Mouse (Mus musculus) c-Kit-positive CD71-positive TER-119-negative erythroid progenitor cells, embryonic 14.5 days (primary cell): ENCODE data around the gene Chrm3.

ENCODE experiments used
- DNase-seq: peaks from one replicate; pipeline ENCODE4 v3.0.0-alpha.2; 2013; ENCODE audit warnings: low read depth

The Chrm3 gene

GRCm38 (mm10) chr13:10068927-10069580 is 291.6 kb downstream of the Chrm3 start:
- no peak for DNase-seq

GRCm38 (mm10) chr13:10066829-10067618 is 293.6 kb downstream of the Chrm3 start:
- no peak for DNase-seq

- DNase-seq = no peak
These were observed 294.9 kb downstream of the Chrm3 start for GRCm38 (mm10) chr13:10065776-10066175.

- no peak for DNase-seq
These were observed 298.0 kb downstream of the Chrm3 start for GRCm38 (mm10) chr13:10062681-10063080.

- no peak for DNase-seq
These were observed 301.7 kb downstream of the Chrm3 start for GRCm38 (mm10) chr13:10058993-10059392.

DNA sequence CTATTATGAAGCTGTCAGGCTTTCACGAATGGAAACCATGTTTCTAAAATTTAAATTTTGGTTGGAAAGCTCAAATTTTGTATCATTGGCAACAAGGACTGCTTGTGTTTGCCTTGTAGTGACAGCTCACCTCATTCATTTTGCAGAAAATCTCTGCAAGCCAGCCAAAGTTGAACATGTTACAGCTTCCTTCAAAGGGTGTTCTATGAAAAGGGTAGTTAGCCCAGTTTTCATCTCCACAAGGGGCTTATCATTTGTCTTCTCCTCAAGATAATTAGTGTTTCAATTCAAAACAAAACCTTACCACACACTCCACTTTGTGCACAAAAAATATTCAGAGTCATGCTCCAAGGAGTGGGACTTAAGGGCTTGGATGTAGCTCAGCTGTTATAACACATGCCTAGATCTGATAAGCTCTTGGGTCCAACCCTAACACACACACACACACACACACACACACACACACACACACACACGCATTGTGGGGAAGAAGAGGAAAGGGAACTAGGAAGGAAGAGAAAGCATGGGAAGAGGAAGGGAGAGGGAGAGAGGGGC is 302.9 kb downstream of the Chrm3 start:
- DNase-seq = no peak

GRCm38 (mm10) chr13:10054086-10054485 is 306.6 kb downstream of the Chrm3 start:
- DNase-seq = no peak

DNA sequence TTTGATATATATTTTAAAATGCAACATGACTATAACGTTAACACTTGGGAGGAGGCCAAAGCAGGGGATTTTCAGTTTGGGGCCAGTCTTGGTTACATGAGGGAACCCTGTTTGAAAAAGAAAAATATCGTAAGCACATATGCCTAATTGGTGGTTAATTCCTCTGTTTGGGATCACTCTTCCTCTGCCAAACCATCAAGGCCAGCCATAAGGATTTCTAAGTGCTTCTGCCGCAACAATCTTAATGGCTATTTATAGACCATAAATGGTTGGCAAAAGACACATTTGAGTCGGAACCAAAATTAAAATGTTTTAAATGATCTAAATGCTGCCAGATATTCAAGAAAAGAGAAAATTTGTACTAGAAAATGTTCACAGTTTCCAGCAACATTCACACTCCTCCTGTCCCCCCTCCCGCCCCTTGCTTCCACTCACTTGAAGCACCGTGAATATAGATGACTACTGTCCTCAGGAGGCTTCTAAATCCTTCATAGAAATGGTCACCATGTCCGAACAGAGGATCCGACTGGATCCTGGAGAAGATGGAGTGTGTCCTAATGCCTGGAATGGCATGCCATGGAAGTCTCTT is 307.3 kb downstream of the Chrm3 start:
- DNase-seq = no peak

DNA sequence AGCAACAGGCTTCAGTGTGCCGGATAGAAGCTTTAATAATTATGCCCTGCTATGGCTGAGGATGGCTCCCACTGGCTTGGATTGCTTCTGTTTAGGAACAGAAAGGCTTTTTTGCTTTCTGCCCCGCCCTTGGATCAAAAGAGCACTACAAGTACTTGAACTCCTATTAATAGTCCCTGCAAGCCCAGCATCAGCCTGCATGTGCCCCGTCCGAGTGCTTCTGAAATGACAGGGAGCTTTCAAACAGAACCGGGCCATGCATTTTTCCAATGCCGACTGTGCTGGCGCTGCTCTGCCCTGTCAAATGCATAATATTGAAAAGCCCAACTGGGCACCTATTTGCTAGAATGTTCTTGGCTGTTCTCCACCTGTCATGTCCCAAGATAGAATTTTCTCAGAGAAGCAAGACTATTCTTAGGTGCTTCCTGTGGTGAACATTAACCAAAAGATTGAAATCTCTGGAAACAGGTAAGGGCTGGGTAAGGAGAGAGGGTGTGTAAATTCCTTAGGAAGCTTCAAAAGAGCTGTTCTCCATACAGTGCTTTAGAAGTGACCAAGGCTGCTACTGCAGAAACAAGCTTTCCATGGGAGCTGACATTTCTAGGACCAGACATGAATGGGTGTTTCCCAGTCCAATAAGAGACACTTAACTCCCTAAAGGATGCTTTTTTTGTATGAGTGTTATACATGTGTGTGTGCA is 314.8 kb downstream of the Chrm3 start:
- no peak for DNase-seq

GRCm38 (mm10) chr13:10044084-10044483 is 316.6 kb downstream of the Chrm3 start:
- DNase-seq = no peak

DNA sequence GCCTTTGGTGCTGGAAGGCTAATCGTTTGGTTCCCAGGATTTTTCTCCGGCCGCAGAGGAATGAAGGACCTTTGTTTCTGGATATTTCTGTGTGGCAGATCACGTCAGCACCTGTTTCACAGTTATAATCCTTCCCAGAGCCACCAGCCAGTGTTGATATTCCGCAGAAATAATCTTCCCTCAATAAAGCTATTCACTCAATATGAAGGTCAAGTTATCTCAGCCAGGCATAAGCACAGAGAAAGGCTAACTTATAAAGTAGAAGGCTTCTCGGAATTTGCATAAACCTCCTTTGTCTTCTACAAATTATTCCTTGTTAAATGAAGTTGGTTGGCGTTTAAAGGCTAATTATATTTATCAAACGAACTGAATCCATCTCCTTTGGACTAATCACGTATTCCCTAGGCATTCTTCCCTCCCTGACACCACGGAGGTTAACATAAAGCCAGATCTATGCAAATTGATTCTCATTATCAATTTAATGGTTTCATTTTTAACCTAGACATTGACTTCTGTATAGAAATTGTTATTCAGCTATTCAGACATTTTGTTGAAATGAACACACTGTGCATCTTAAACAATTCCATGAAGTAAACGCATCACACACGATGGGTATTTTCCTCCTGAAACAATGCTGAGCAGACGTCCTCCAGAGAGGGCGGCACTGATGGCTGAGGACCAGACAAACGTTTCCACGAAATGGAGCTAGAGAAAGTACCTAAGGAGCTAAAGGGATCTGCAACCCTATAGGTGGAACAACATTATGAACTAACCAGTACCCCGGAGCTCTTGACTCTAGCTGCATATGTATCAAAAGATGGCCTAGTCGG is 326.9 kb downstream of the Chrm3 start:
- DNase-seq = no peak

- no peak for DNase-seq
These were observed 329.1 kb downstream of the Chrm3 start for GRCm38 (mm10) chr13:10031547-10031946.

DNA sequence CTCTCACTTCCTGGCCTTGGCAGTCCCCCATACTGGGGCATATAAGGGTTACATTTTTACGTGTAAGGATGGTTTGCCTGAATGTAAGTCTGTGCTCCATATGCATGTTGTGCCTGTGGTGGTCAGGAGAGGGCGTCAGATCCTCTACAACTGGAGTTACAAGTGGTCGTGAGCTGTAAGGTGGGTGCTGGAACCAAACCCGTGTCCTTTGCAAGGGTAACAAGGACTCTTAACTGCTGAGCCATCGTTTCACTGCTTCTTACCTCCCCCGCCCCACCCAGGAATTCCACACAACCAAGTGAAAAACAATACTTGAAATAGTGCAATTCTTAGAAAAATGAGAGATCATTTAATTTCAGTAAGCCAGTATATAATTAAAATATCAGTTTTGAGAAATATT is 330.7 kb downstream of the Chrm3 start:
- no peak for DNase-seq

DNA sequence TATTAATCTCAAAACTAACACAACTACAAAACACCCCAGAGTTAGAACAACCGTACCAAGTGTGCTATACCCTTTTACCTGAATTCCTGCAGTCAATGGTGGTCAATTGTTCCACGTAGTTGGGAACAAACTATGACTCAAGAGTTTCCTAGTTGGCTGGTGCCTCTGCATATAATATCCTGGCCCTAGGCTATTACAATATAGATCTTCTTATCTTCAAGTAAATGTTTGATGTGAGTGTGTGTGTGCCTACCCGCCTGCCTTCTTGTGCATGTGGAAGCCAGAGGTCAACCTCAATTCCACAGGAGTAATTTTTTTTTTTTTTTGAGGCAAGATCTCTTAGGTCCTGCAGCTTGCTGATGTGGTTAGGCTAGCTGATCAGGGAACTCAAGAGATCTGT is 335.5 kb downstream of the Chrm3 start:
- DNase-seq = no peak

- DNase-seq = no peak
These were observed 337.5 kb downstream of the Chrm3 start for GRCm38 (mm10) chr13:10023112-10023511.

DNA sequence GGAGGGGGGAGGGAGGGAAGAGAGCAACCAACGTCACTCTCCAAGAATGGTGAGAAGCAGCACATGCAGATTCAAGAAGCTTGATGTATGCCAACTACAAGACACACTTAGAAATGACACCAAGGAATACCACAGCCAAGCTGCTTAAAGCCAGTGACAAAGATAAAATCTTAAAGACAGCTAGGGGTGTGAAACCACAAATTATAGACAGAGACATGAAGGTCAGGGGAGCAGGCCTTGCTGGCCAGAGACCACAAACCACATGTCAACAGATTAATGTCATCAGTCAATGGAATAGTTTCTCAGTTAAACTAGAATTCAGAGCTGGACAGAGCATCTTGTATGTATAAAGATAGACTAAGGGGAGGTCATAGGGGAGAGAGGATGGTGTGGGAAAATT is 341.4 kb downstream of the Chrm3 start:
- DNase-seq = no peak

GRCm38 (mm10) chr13:10002916-10003315 is 357.7 kb downstream of the Chrm3 start:
- no peak for DNase-seq

DNA sequence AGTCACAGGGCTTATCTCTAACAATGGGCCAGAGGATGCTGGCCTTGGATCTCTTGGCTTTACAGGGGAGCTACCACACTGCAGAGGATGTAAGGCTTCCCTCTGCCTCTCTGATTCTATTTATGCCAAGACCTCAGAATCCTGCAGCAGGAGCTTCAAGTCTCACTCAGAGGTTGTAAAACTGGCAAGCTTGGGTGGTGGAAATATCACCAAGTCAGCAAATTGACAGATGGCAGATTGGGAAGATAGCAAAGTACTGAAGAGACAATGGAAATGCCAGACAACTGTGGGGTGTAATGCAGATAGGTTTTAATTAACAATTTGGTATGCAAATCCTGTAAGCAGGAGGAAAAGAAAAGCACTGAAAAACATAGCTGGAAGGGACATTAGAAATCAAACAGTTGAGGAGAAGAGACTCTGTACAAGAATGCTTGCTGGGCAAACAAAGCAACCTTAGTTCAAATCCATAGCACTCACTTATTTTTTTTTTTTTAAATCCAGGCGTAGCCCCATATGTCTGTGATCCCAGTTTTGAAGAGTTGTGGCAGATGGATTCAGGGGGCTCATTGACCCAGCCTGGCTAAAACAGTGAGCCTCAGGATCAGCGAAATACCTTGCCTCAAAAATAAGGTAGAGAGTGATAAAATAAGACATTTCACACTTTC is 362.9 kb downstream of the Chrm3 start:
- DNase-seq = no peak

DNA sequence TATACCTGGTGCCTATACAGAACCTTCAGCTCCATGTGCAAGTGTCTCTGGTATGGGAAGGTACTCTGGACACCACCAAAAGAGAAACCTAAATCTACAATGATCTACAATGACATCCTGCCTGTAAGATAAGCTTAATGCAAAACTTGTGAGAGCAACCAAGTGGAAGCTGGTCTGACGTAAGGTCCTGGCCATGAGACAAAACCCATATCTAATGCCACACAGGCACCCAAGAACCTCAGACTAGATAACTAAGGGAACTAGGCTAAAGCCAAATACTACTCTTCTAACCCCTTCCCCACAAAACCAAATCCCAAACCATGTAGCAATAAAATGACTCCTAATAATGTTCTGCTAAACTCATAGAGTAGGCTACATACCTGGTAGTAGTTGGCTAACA is 364.8 kb downstream of the Chrm3 start:
- no peak for DNase-seq

- DNase-seq = no peak
These were observed 367.1 kb downstream of the Chrm3 start for GRCm38 (mm10) chr13:9993571-9993970.

DNA sequence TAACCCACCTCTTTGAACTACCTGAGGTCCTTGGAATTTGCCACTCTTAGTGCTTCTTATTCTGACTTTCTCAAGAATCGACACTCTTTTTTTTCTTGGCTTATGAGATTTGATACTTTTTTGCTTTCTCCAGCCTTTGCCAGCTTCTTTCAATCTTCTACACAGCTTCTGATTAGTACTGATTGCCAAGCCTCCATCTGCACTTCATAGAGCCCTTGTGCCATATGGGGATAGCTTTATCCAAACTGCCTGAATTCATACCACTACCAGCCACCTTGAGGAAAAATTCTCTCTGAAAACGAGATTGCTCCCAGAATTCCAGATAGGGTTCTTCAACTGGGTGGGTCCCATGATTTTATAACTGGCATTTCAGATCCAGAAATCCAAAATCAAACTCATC is 368.0 kb downstream of the Chrm3 start:
- no peak for DNase-seq
